In genomic region chr2:93772765-93773085, GRCm38 (mm10) we compare ENCODE assay signal across 16 mouse cellular contexts. TPM values are rescaled to one million over a fixed set of nuclear protein-coding genes. Genes with fewer than 3 reads are reported as not detected.
DNase-seq lines count a peak whose midpoint lies in the region; ATAC-seq and TF ChIP-seq lines count a peak whose summit lies in the region.
"Had no signal": no experiment of that assay in that cellular context is flagged by ENCODE, and none has a peak within 500 bp of the region (broad histone marks: within the 10 kb centered on the region; RNA-seq: fewer than 3 reads in every experiment).

No protein-coding gene starts in this region.

- no peak overlapping the region for H3K4me2 ChIP-seq in lung, embryonic 16.5 days (ENCODE audit: low read depth, low read length)
- no peak overlapping the region for H3K4me2 ChIP-seq in embryonic facial prominence, embryonic 13.5 days
- no peak overlapping the region for H3K4me2 ChIP-seq in limb, embryonic 14.5 days (replicated peaks; ENCODE audit: low read depth, low read length, severe bottlenecking)
- H3K4me2 ChIP-seq: liver, embryonic 15.5 days; neural tube, embryonic 15.5 days had no signal

- ATAC-seq in lung, embryonic 16.5 days (ENCODE audit: low read depth), result no peak
- no peak for ATAC-seq in embryonic facial prominence, embryonic 13.5 days (ENCODE audit: insufficient number of reproducible peaks, insufficient read depth, low FRiP score, low TSS enrichment, low read depth)
- ATAC-seq in limb, embryonic 14.5 days (ENCODE audit: low FRiP score, low read depth), result 0 out of 2 replicates have a peak, but pooled peaks have one; percentile 18

- intact Hi-C loops in gastrocnemius, adult 2 months (cut with DNase I), result no loop called here

- H3K36me3 ChIP-seq in lung, embryonic 16.5 days (ENCODE audit: control insufficient read depth, insufficient read depth, low read length), result 0 out of 2 replicates have a peak, but pooled peaks cover 2% of the 10 kb centered on the region
- peaks cover 7% of the 10 kb centered on the region for H3K36me3 ChIP-seq in embryonic facial prominence, embryonic 13.5 days
- H3K36me3 ChIP-seq in limb, embryonic 14.5 days (ENCODE audit: control insufficient read depth, insufficient read depth, low read length), result peaks cover 14% of the 10 kb centered on the region; the same call in 1 of the 2 replicates
- H3K36me3 ChIP-seq: liver, embryonic 15.5 days had no signal

- no peak overlapping the region for H3K4me3 ChIP-seq in gastrocnemius, adult 2 months
- no peak overlapping the region for H3K4me3 ChIP-seq in lung, embryonic 16.5 days (ENCODE audit: low read length)
- no peak overlapping the region for H3K4me3 ChIP-seq in embryonic facial prominence, embryonic 13.5 days
- H3K4me3 ChIP-seq in limb, embryonic 14.5 days (replicated peaks; ENCODE audit: low read length), result no peak overlapping the region
- H3K4me3 ChIP-seq: erythroblast, embryonic 14.5 days; liver, embryonic 15.5 days; neural tube, embryonic 15.5 days had no signal

- peaks cover 19% of the 10 kb centered on the region for H3K4me1 ChIP-seq in lung, embryonic 16.5 days (replicated peaks; ENCODE audit: control insufficient read depth, insufficient read depth, low read length)
- H3K4me1 ChIP-seq in embryonic facial prominence, embryonic 13.5 days, result peaks cover 73% of the 10 kb centered on the region
- H3K4me1 ChIP-seq in limb, embryonic 14.5 days (ENCODE audit: control insufficient read depth, insufficient read depth, low read length), result peaks cover 46% of the 10 kb centered on the region

- H3K9ac ChIP-seq in lung, embryonic 16.5 days (ENCODE audit: low read length), result no peak overlapping the region
- H3K9ac ChIP-seq in embryonic facial prominence, embryonic 13.5 days, result no peak overlapping the region
- H3K9ac ChIP-seq in limb, embryonic 14.5 days (ENCODE audit: low read depth, low read length, severe bottlenecking), result 0 out of 2 replicates have a peak overlapping the region, but pooled peaks have one; percentile 12
- H3K9ac ChIP-seq: liver, embryonic 15.5 days; neural tube, embryonic 15.5 days had no signal

- H3K27me3 ChIP-seq in lung, embryonic 16.5 days (ENCODE audit: control insufficient read depth, insufficient read depth, low read depth, low read length), result no peaks in the 10 kb centered on the region
- no peaks in the 10 kb centered on the region for H3K27me3 ChIP-seq in embryonic facial prominence, embryonic 13.5 days
- 0 out of 2 replicates have a peak, but pooled peaks cover 4% of the 10 kb centered on the region for H3K27me3 ChIP-seq in limb, embryonic 14.5 days (ENCODE audit: control insufficient read depth, insufficient read depth, low read length)
- H3K27me3 ChIP-seq: liver, embryonic 15.5 days; neural tube, embryonic 15.5 days had no signal

- 32% methylated on average over 4 of the region's 4 CpGs for WGBS in lung, embryonic 16.5 days
- 38% methylated on average over 4 of the region's 4 CpGs for WGBS in embryonic facial prominence, embryonic 13.5 days
- 8% methylated on average over 4 of the region's 4 CpGs for WGBS in limb, embryonic 14.5 days

- no peak for TF ChIP-seq CTCF in gastrocnemius, adult 2 months (IDR thresholded peaks at IDR 0.05)

- H3K27ac ChIP-seq in gastrocnemius, adult 2 months, result peak overlapping the region; percentile 89
- peak overlapping the region; percentile 34 for H3K27ac ChIP-seq in lung, embryonic 16.5 days (ENCODE audit: low read length)
- peak overlapping the region; percentile 56; the same call in 1 of the 2 replicates for H3K27ac ChIP-seq in embryonic facial prominence, embryonic 13.5 days
- H3K27ac ChIP-seq in limb, embryonic 14.5 days (replicated peaks; ENCODE audit: low read depth, low read length), result 0 out of 2 replicates have a peak overlapping the region, but pooled peaks have one; percentile 15
- H3K27ac ChIP-seq: liver, embryonic 15.5 days; neural tube, embryonic 15.5 days had no signal

- TF ChIP-seq POLR2A in limb, embryonic 14.5 days (IDR thresholded peaks at IDR 0.05; ENCODE audit: borderline replicate concordance, extremely low read depth, insufficient read depth, insufficient read length), result no peak

- DNase-seq in gastrocnemius, adult 2 months, result no peak
- no peak for DNase-seq in gastrocnemius, adult 18-20 months (ENCODE audit: low spot score)
- no peak for DNase-seq in lung, postnatal 10 days
- peak; percentile 38 for DNase-seq in limb, embryonic 14.5 days (ENCODE audit: low spot score)
- no peak for DNase-seq in testis, postnatal 14 days (ENCODE audit: low spot score)
- DNase-seq in thymus, adult 18-20 months, result no peak
- DNase-seq: adrenal gland, postnatal 14 days; cerebellum, postnatal 36 days; gastrocnemius, postnatal 14 days; kidney, adult 8-10 months; thymus, adult 2 months had no signal

- no peaks in the 10 kb centered on the region for H3K9me3 ChIP-seq in lung, embryonic 16.5 days (ENCODE audit: control insufficient read depth, low read length)
- H3K9me3 ChIP-seq in embryonic facial prominence, embryonic 13.5 days, result no peaks in the 10 kb centered on the region
- H3K9me3 ChIP-seq in limb, embryonic 14.5 days (ENCODE audit: control insufficient read depth, low read length), result no peaks in the 10 kb centered on the region
- H3K9me3 ChIP-seq: liver, embryonic 15.5 days; neural tube, embryonic 15.5 days had no signal

RNA-seq across cellular contexts. Expression of gene Ext2, which starts 49.6 kb away (rescaled TPM):
- total RNA-seq in gastrocnemius, adult 2 months (2021), result 10 to 100 TPM; 39.6 to 41.5 TPM
- total RNA-seq in gastrocnemius, adult 18-20 months (2021), result 10 to 100 TPM; 39.0 to 40.2 TPM
- 119 and 128 TPM in 2 replicates for polyA plus RNA-seq in lung, embryonic 16.5 days (2015; fragmentation: Nextera tagmentation; extraction: Ambion mirVana)
- 103 and 120 TPM in 2 replicates for polyA plus RNA-seq in embryonic facial prominence, embryonic 13.5 days (2015; fragmentation: Nextera tagmentation; extraction: Ambion mirVana)
- polyA plus RNA-seq in limb, embryonic 14.5 days (2012; rRNA removed), result 80.7 and 90.5 TPM in 2 replicates
- polyA plus RNA-seq in limb, embryonic 14.5 days (2014; fragmentation: Nextera tagmentation; extraction: Ambion mirVana), result 115 TPM in 2 replicates

Comparison
In these comparisons a context has a peak if more than half of its experiments do, and no peak if none do; other contexts are left out.
1. H3K27ac ChIP-seq: peak in every context shown above with its lines; median percentile 89 in gastrocnemius, adult 2 months; 56 in embryonic facial prominence, embryonic 13.5 days; 34 in lung, embryonic 16.5 days; 15 in limb, embryonic 14.5 days.